8 mouse cellular contexts compared by ENCODE assay signal in genomic region chr7:27367976-27368375, GRCm38 (mm10). TPM values are rescaled to one million over a fixed set of nuclear protein-coding genes. Genes with fewer than 3 reads are reported as not detected.
DNase-seq lines count a peak whose midpoint lies in the region; ATAC-seq lines count a peak whose summit lies in the region.

No protein-coding gene starts in this region.

- peak overlapping the region; percentile 9; the same call in 1 of the 2 replicates for H3K4me2 ChIP-seq in forebrain, embryonic 12.5 days
- H3K4me2 ChIP-seq in forebrain, embryonic 16.5 days (ENCODE audit: low read length) = no peak overlapping the region
- peak overlapping the region; percentile 36 for H3K4me2 ChIP-seq in embryonic facial prominence, embryonic 12.5 days (replicated peaks)

- 0 out of 2 replicates have a peak overlapping the region, but pooled peaks have one; percentile 7 for H3K4me3 ChIP-seq in forebrain, embryonic 12.5 days (replicated peaks)
- no peak overlapping the region for H3K4me3 ChIP-seq in forebrain, embryonic 16.5 days (replicated peaks; ENCODE audit: low read length)
- peak overlapping the region; percentile 19; the same call in 1 of the 2 replicates for H3K4me3 ChIP-seq in embryonic facial prominence, embryonic 12.5 days

- no peak for ATAC-seq in forebrain, embryonic 12.5 days (ENCODE audit: low FRiP score)
- ATAC-seq in forebrain, embryonic 16.5 days = no peak
- ATAC-seq in embryonic facial prominence, embryonic 12.5 days (ENCODE audit: insufficient number of reproducible peaks, insufficient read depth, low FRiP score, low TSS enrichment) = no peak
- 0 out of 2 replicates have a peak, but pooled peaks have one; percentile 11 for ATAC-seq in megakaryocyte-erythroid progenitor cell, adult 5-6 weeks (replicated peaks; ENCODE audit: low FRiP score, low TSS enrichment, poor library complexity, severe bottlenecking)

- no peak overlapping the region for H3K9ac ChIP-seq in forebrain, embryonic 12.5 days
- no peak overlapping the region for H3K9ac ChIP-seq in forebrain, embryonic 16.5 days (replicated peaks; ENCODE audit: low read depth, low read length)
- H3K9ac ChIP-seq in embryonic facial prominence, embryonic 12.5 days = no peak overlapping the region

- WGBS in forebrain, embryonic 12.5 days = 9% methylated on average over 11 of the region's 11 CpGs
- 15% methylated on average over 11 of the region's 11 CpGs for WGBS in forebrain, embryonic 16.5 days
- 10% methylated on average over 11 of the region's 11 CpGs for WGBS in embryonic facial prominence, embryonic 12.5 days

- peaks cover 4% of the 10 kb centered on the region; the same call in 1 of the 2 replicates for H3K9me3 ChIP-seq in forebrain, embryonic 12.5 days
- peaks cover 8% of the 10 kb centered on the region; the same call in 1 of the 2 replicates for H3K9me3 ChIP-seq in forebrain, embryonic 16.5 days (ENCODE audit: control insufficient read depth, low read length)
- peaks cover 4% of the 10 kb centered on the region; the same call in 1 of the 2 replicates for H3K9me3 ChIP-seq in embryonic facial prominence, embryonic 12.5 days

- H3K36me3 ChIP-seq in forebrain, embryonic 12.5 days (replicated peaks) = no peaks in the 10 kb centered on the region
- peaks cover 6% of the 10 kb centered on the region; the same call in 1 of the 2 replicates for H3K36me3 ChIP-seq in forebrain, embryonic 16.5 days (ENCODE audit: control insufficient read depth, insufficient read depth)
- H3K36me3 ChIP-seq in embryonic facial prominence, embryonic 12.5 days = no peaks in the 10 kb centered on the region

- H3K27ac ChIP-seq in forebrain, embryonic 12.5 days = no peak overlapping the region
- no peak overlapping the region for H3K27ac ChIP-seq in forebrain, embryonic 16.5 days (ENCODE audit: low read length)
- no peak overlapping the region for H3K27ac ChIP-seq in embryonic facial prominence, embryonic 12.5 days

- H3K27me3 ChIP-seq in forebrain, embryonic 12.5 days = peaks cover 100% of the 10 kb centered on the region
- H3K27me3 ChIP-seq in forebrain, embryonic 16.5 days (replicated peaks; ENCODE audit: control insufficient read depth, insufficient read depth, low read length) = peaks cover 98% of the 10 kb centered on the region
- peaks cover 99% of the 10 kb centered on the region for H3K27me3 ChIP-seq in embryonic facial prominence, embryonic 12.5 days

- peaks cover 14% of the 10 kb centered on the region; the same call in 1 of the 2 replicates for H3K4me1 ChIP-seq in forebrain, embryonic 12.5 days
- peaks cover 6% of the 10 kb centered on the region; the same call in 1 of the 2 replicates for H3K4me1 ChIP-seq in forebrain, embryonic 16.5 days (replicated peaks; ENCODE audit: control insufficient read depth, insufficient read depth, low read length)
- H3K4me1 ChIP-seq in embryonic facial prominence, embryonic 12.5 days = peaks cover 7% of the 10 kb centered on the region; the same call in 1 of the 2 replicates

- peak; percentile 21 for DNase-seq in lung, postnatal 36 days
- DNase-seq in lung, postnatal 14 days = no peak
- no peak for DNase-seq in embryo, embryonic 10.5 days (ENCODE audit: low spot score)
- DNase-seq in gastrocnemius, adult 18-20 months (ENCODE audit: low spot score) = no peak

RNA-seq across cellular contexts. Expression of gene Gm20479, which starts 10.8 kb away (rescaled TPM):
- 1.5 TPM in 1 of 2 replicates, not detected in the other for polyA plus RNA-seq in forebrain, embryonic 12.5 days (2016; fragmentation: Nextera tagmentation; extraction: Ambion mirVana)
- not detected in 2 replicates for polyA plus RNA-seq in forebrain, embryonic 16.5 days (2015; fragmentation: Nextera tagmentation; extraction: Ambion mirVana)
- 0.58 and 0.94 TPM in 2 replicates for polyA plus RNA-seq in embryonic facial prominence, embryonic 12.5 days (2016; fragmentation: Nextera tagmentation; extraction: Ambion mirVana)
- not detected in 2 replicates for total RNA-seq in megakaryocyte-erythroid progenitor cell, adult 5-6 weeks (2014; fragmentation: Nextera tagmentation)
- not detected in 2 replicates for total RNA-seq in megakaryocyte-erythroid progenitor cell, adult 5-6 weeks (2017)
- total RNA-seq in gastrocnemius, adult 18-20 months (2021) = under 1 TPM in 1 of 2 experiments, not detected in 1; 0.57 TPM

RNA-seq across cellular contexts. Expression of gene Shkbp1, which starts 12.2 kb away (rescaled TPM):
- 77.1 and 81.2 TPM in 2 replicates for polyA plus RNA-seq in forebrain, embryonic 12.5 days (2016; fragmentation: Nextera tagmentation; extraction: Ambion mirVana)
- 88.1 and 95.5 TPM in 2 replicates for polyA plus RNA-seq in forebrain, embryonic 16.5 days (2015; fragmentation: Nextera tagmentation; extraction: Ambion mirVana)
- 75.8 and 83.2 TPM in 2 replicates for polyA plus RNA-seq in embryonic facial prominence, embryonic 12.5 days (2016; fragmentation: Nextera tagmentation; extraction: Ambion mirVana)
- 39.2 and 72.7 TPM in 2 replicates for total RNA-seq in megakaryocyte-erythroid progenitor cell, adult 5-6 weeks (2014; fragmentation: Nextera tagmentation)
- total RNA-seq in megakaryocyte-erythroid progenitor cell, adult 5-6 weeks (2017) = 20.6 and 35.1 TPM in 2 replicates
- 1 to 10 TPM; 2.2 to 3.0 TPM for total RNA-seq in gastrocnemius, adult 18-20 months (2021)

RNA-seq across cellular contexts. Expression of gene Ltbp4, which starts 30.5 kb away (rescaled TPM):
- 12.4 and 16.5 TPM in 2 replicates for polyA plus RNA-seq in forebrain, embryonic 12.5 days (2016; fragmentation: Nextera tagmentation; extraction: Ambion mirVana)
- 13.3 and 18.2 TPM in 2 replicates for polyA plus RNA-seq in forebrain, embryonic 16.5 days (2015; fragmentation: Nextera tagmentation; extraction: Ambion mirVana)
- 15.9 and 16.8 TPM in 2 replicates for polyA plus RNA-seq in embryonic facial prominence, embryonic 12.5 days (2016; fragmentation: Nextera tagmentation; extraction: Ambion mirVana)
- total RNA-seq in megakaryocyte-erythroid progenitor cell, adult 5-6 weeks (2014; fragmentation: Nextera tagmentation) = 0.39 TPM in 1 of 2 replicates, not detected in the other
- total RNA-seq in megakaryocyte-erythroid progenitor cell, adult 5-6 weeks (2017) = 0.05 and 1.4 TPM in 2 replicates
- 10 to 100 TPM; 55.8 to 66.9 TPM for total RNA-seq in gastrocnemius, adult 18-20 months (2021)
